Mouse (Mus musculus) testis, adult 2 months (tissue): ENCODE measurements around the gene Tmem120b. TPM values are rescaled to one million over a fixed set of nuclear protein-coding genes. Genes with fewer than 3 reads are reported as not detected.

Experiments used
- H3K27ac ChIP-seq: fragments of 200-500 bp; 2 replicates; pipeline ENCODE4 v1.5.1; 2012; ENCODE audit warnings: low read depth, low read length; ENCODE audit not compliant: control insufficient read depth, insufficient read depth
- H3K27me3 ChIP-seq: fragments of 200-500 bp; 2 replicates; pipeline ENCODE4 v1.6.1; 2012; ENCODE audit warnings: mild to moderate bottlenecking, low read length, moderate library complexity; ENCODE audit not compliant: control insufficient read depth, insufficient read depth
- H3K36me3 ChIP-seq: fragments of 200-500 bp; 2 replicates; pipeline ENCODE4 v1.6.1; 2012; ENCODE audit warnings: mild to moderate bottlenecking, low read length; ENCODE audit not compliant: control insufficient read depth, insufficient read depth
- H3K4me1 ChIP-seq: fragments of 200-500 bp; 2 replicates; pipeline ENCODE4 v1.6.1; 2012; ENCODE audit warnings: low read length; ENCODE audit not compliant: control insufficient read depth, insufficient read depth
- H3K4me3 ChIP-seq: fragments of 200-500 bp; 2 replicates; pipeline ENCODE4 v1.5.1; 2012; ENCODE audit warnings: low read depth, mild to moderate bottlenecking, low read length, moderate library complexity, mixed read lengths; ENCODE audit not compliant: control insufficient read depth
- CTCF ChIP-seq: fragments of 200-500 bp; IDR thresholded peaks from 2 replicates; pipeline ENCODE4 v1.5.1; 2012; ENCODE audit warnings: low read depth, mild to moderate bottlenecking, inconsistent platforms, low read length, moderate library complexity; ENCODE audit not compliant: control insufficient read depth, insufficient read depth, insufficient replicate concordance
- POLR2A ChIP-seq: fragments of 200-500 bp; IDR thresholded peaks from 2 replicates; pipeline ENCODE4 v1.6.1; 2012; ENCODE audit warnings: low read depth, mild to moderate bottlenecking, inconsistent platforms, low read length, moderate library complexity; ENCODE audit not compliant: control insufficient read depth
- polyA plus RNA-seq: library from polyadenylated mRNA; depleted of rRNA; stranded (reverse); fragments of >200 nt; gene quantifications from 2 replicates; pipeline ENCODE4 v1.2.3, GENCODE M21; 2012

Tmem120b gene
- polyA plus RNA-seq, 1 experiment, result 1.2 TPM

DNA sequence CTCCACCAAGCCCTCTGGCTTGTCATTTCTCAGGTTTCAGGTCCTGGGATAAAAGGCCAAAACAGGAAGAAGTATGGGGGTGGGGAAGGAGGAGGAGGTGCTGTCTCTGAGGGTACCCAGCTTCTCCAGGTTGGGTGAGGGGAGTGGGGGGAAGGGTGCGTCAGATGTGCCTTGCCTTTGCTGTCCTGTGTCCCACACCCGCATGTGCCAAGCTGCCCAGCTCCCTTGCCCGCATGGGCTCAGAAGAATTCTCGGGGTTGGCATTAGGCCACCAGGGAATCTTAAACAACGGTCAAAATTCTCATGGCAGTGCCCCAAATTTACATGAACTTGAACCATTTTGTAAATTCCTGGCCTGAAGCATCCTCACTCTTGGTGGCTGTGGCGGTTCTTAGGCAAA lies 41.8 kb upstream of the Tmem120b start:
- peaks cover 6% of the 10 kb centered on the region for H3K4me1 ChIP-seq
- H3K36me3 ChIP-seq, result no peaks in the 10 kb centered on the region
- H3K27me3 ChIP-seq, result no peaks in the 10 kb centered on the region
- no peak for TF ChIP-seq CTCF
- no peak for TF ChIP-seq POLR2A
- no peak overlapping the region for H3K4me3 ChIP-seq
- no peak overlapping the region for H3K27ac ChIP-seq

DNA sequence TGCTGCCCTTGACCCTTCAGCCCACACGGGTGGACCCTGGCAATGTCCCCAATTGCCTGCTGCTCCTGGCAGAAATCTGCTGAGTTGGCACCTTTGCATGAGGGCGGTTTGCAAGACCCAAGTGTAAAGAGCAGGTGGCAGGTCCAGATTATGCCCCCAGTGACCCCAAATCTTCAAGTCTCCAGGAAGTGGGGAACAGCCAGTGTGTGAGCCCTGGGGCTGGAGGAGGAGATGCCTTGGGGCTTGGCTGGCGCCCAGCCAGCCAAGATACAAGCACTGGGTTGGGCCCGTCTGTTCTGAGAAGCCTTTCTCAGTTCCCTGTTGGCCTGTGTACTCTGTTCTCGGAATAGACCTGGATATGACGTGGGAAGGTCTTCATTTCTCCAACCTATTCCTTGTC lies 40.8 kb upstream of the Tmem120b start:
- TF ChIP-seq CTCF (no peak), POLR2A (no peak)
- Histone ChIP-seq H3K4me1 (peaks cover 6% of the 10 kb centered on the region), H3K4me3 (no peak overlapping the region), H3K36me3 (no peaks in the 10 kb centered on the region), H3K27ac (no peak overlapping the region), H3K27me3 (no peaks in the 10 kb centered on the region)

DNA sequence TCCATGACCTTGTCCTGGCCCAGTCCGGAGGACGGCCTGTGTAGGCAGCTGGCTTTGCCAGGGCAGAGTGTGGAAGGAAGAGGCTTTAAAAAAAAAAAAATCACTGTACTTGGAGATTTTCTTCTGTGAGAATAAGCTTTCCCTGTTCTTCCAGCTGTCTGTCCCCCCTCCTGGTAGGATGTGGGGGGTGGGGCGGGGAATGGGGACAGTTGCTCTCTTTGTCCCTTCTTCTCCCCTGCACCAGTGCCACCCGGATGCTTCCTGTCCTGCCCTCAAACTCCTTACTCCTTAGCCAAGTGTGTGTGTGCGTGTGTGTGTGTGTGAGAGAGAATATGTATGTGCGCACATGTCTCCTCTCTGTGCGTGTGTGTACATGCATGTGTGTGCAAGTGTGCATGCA lies 38.5 kb upstream of the Tmem120b start:
- TF ChIP-seq CTCF (no peak), POLR2A (no peak)
- H3K27me3 ChIP-seq, result no peaks in the 10 kb centered on the region
- no peak overlapping the region for H3K4me3 ChIP-seq
- no peaks in the 10 kb centered on the region for H3K36me3 ChIP-seq
- H3K4me1 ChIP-seq, result peaks cover 6% of the 10 kb centered on the region
- no peak overlapping the region for H3K27ac ChIP-seq

DNA sequence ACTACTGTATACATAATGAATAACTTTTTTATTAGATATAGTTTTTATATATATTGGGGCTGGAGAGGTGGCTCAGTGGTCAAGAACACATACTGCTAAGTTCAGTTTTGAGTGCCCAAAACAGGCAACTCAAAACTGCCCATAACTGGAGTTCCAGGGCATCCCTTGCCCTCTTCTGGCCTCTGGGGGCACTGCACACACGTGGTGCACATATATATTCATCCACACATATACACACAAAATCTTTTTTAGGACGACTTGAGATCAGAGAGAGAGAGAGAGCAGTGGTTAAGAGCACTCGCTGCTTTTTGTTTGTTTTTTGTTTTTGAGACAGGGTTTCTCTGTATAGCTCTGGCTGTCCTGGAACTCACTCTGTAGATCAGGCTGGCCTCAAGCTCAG lies 36.9 kb upstream of the Tmem120b start:
- no peak for TF ChIP-seq CTCF
- TF ChIP-seq POLR2A, result no peak
- no peaks in the 10 kb centered on the region for H3K27me3 ChIP-seq
- H3K36me3 ChIP-seq, result no peaks in the 10 kb centered on the region
- no peak overlapping the region for H3K4me3 ChIP-seq
- no peak overlapping the region for H3K27ac ChIP-seq
- H3K4me1 ChIP-seq, result peaks cover 6% of the 10 kb centered on the region

DNA sequence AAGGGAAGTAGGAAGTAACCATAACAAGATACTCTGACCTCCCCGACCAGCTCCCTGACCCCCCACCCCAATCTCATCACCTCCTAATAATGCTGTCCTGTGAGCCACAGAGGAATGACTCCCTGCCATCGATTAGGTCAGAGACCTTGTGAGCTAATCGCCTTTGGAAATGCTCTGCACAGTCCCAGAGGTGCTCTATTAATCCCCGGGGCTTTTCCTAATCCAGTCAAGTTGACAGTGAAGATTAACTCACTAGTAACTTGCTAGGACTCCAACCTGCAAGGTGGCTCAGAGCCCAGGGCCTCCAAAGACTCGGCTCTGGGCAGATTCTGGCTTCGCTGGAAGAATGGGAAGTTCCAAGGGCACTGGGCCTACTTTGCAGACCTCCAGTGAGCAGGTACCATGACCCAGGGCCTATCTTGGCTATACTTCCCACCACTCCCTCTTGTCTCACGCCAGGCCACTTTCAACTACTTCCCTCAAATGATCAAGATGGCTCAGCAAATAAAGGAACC lies 34.5 kb upstream of the Tmem120b start:
- H3K27me3 ChIP-seq, result no peaks in the 10 kb centered on the region
- H3K27ac ChIP-seq, result no peak overlapping the region
- no peak for TF ChIP-seq CTCF
- no peak for TF ChIP-seq POLR2A
- peaks cover 20% of the 10 kb centered on the region for H3K4me1 ChIP-seq
- H3K4me3 ChIP-seq, result no peak overlapping the region
- H3K36me3 ChIP-seq, result no peaks in the 10 kb centered on the region

DNA sequence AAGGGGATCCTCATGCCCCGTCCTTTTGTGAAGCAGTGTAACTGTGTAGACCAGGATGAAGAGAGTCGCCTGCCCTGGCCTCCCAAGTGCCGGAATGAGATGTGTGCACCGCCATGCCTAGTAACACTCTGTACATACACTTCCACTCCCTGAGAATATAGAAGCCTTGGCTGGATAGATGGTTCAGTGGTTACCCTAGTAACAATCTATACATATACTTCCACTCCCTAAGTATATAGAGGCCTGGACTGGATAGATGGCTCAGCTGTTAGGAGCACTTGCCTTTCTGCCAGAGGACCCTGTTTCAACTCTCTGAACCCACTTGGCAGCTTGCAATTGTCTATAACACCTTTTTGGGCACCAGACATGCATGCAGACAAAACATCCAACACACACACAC lies 33.1 kb upstream of the Tmem120b start:
- peaks cover 21% of the 10 kb centered on the region for H3K4me1 ChIP-seq
- H3K27me3 ChIP-seq, result no peaks in the 10 kb centered on the region
- H3K27ac ChIP-seq, result no peak overlapping the region
- TF ChIP-seq CTCF (no peak), POLR2A (no peak)
- H3K36me3 ChIP-seq, result no peaks in the 10 kb centered on the region
- H3K4me3 ChIP-seq, result no peak overlapping the region

DNA sequence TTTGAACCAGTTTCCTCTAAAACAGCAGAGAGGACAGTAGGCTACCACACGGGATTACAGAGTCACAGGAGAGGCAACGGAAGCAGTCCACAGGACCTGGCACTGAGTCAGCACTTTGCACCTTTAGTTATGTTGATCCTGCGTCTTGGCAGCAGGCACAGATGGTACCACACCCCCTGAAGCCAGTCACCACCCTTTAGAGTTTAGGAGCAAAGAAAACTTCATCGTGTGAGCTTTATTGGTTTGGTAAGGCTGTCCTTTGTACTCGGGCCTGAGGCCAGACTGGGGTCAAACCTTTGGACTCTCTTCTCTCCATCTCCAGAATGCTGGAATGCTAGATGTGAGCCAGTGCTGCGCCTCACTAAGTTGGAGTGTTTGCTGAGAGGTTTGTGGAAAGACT lies 32.7 kb upstream of the Tmem120b start:
- H3K4me1 ChIP-seq, result peaks cover 21% of the 10 kb centered on the region
- no peak for TF ChIP-seq POLR2A
- TF ChIP-seq CTCF, result no peak
- H3K4me3 ChIP-seq, result no peak overlapping the region
- H3K27ac ChIP-seq, result no peak overlapping the region
- H3K36me3 ChIP-seq, result no peaks in the 10 kb centered on the region
- no peaks in the 10 kb centered on the region for H3K27me3 ChIP-seq

DNA sequence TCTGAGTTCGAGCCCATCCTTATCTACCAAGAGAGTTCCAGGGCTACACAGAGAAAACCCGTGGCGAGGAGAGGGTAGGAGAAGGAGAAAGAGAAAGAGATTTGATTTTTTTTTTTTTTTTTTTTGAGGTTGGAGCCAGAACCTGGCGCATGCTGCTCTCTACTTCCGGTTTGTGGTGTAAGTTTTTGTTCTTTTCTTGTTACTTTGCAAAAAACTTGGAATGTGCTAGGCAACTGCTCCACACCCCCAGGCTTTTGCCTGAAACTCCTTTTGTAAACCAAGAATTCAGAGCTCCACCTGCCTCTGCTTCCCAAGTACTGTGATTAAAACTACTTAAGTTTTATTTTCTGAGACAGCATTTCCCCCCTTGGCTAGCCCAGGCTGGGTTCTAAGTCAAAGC lies 30.1 kb upstream of the Tmem120b start:
- Histone ChIP-seq H3K4me3 (no peak overlapping the region), H3K27me3 (no peaks in the 10 kb centered on the region), H3K36me3 (no peaks in the 10 kb centered on the region), H3K27ac (no peak overlapping the region), H3K4me1 (peaks cover 21% of the 10 kb centered on the region)
- TF ChIP-seq CTCF, result no peak
- TF ChIP-seq POLR2A, result no peak
